Mouse (Mus musculus) cortical plate, adult 2 months (tissue): ENCODE data around the gene Sphk1.

Experiments
- CTCF ChIP-seq: fragments of 200-500 bp; IDR thresholded peaks from 2 replicates; pipeline ENCODE4 v1.5.1; 2011; ENCODE audit warnings: mild to moderate bottlenecking, control low read depth, low read length; ENCODE audit not compliant: insufficient read depth; ENCODE audit errors: extremely low read depth
- POLR2A ChIP-seq: fragments of 200-500 bp; IDR thresholded peaks from 2 replicates; pipeline ENCODE4 v1.6.1; 2011; ENCODE audit warnings: mild to moderate bottlenecking, low read length, control low read depth; ENCODE audit not compliant: insufficient read depth; ENCODE audit errors: extremely low read depth

- TF ChIP-seq CTCF (no peak), POLR2A (peak; percentile 81)
Observed at GRCm38 (mm10) chr11:116490232-116491107, 40.3 kb upstream of the Sphk1 start.
